Mouse (Mus musculus): ENCODE measurements around the gene Gm20532. TPM values are rescaled to one million over a fixed set of nuclear protein-coding genes. Genes with fewer than 3 reads are reported as not detected.

Gene Gm20532
- polyA plus RNA-seq, 1 experiment = not detected

- 76% methylated on average over 2 of the region's 2 CpGs for WGBS
- H3K27ac ChIP-seq (ENCODE audit: insufficient read depth, low read length) = no peak overlapping the region
- TF ChIP-seq POLR2A (IDR thresholded peaks at IDR 0.05; ENCODE audit: low read depth, low read length) (no peak), CTCF (IDR thresholded peaks at IDR 0.05; ENCODE audit: extremely low read depth, insufficient read depth, insufficient read length, insufficient replicate concordance) (no peak)
Measured at GRCm38 (mm10) chr2:26621246-26621645, 34.8 kb downstream of the Gm20532 start.

DNA sequence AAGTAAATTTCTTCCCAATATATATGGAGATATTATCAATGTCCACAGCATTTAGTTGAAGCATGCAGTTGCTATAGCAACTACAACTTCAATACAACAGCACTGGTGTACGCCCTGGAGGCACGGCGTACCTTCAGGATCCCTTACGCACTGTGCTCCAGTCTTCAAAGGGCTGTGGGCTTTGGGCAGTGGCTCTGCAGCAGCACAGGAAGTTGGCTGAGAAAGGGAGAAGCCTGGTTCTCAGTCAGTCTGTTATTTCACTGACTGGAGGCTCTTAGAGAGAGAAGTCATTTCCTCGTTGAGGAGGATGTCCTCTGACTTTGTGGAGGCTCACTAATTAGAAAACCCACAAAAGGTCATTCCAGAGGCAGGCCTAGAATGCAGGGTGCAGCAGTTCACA, 36.5 kb downstream of the Gm20532 start:
- H3K36me3 ChIP-seq (ENCODE audit: control insufficient read depth, insufficient read depth, low read length) = no peaks in the 10 kb centered on the region
- H3K27ac ChIP-seq (ENCODE audit: insufficient read depth, low read length) = no peak overlapping the region
- H3K4me1 ChIP-seq (ENCODE audit: control insufficient read depth, insufficient read depth, insufficient read length) = no peaks in the 10 kb centered on the region
- peak in 1 of 2 experiments; percentile 54 for DNase-seq (ENCODE audit: low read depth in 1 of 2, low spot score in 2 of 2)
- 10% methylated on average over 5 of the region's 5 CpGs for WGBS
- no peak for TF ChIP-seq POLR2A (IDR thresholded peaks at IDR 0.05; ENCODE audit: low read depth, low read length)
- no peak for TF ChIP-seq CTCF (IDR thresholded peaks at IDR 0.05; ENCODE audit: extremely low read depth, insufficient read depth, insufficient read length, insufficient replicate concordance)
- 0 out of 2 replicates have a peak, but pooled peaks cover under 1% of the 10 kb centered on the region for H3K27me3 ChIP-seq (ENCODE audit: control insufficient read depth, insufficient read depth, low read length)
- H3K4me3 ChIP-seq (ENCODE audit: extremely low read depth, insufficient read depth, insufficient read length) = no peak overlapping the region

More at GRCm38 (mm10) chr2:26621246-26621645, 34.8 kb downstream of the Gm20532 start:
- DNase-seq (ENCODE audit: low read depth in 1 of 2, low spot score in 2 of 2) = no peak
- Histone ChIP-seq H3K4me1 (ENCODE audit: control insufficient read depth, insufficient read depth, insufficient read length) (no peaks in the 10 kb centered on the region), H3K36me3 (ENCODE audit: control insufficient read depth, insufficient read depth, low read length) (no peaks in the 10 kb centered on the region), H3K4me3 (ENCODE audit: extremely low read depth, insufficient read depth, insufficient read length) (no peak overlapping the region), H3K27me3 (ENCODE audit: control insufficient read depth, insufficient read depth, low read length) (no peaks in the 10 kb centered on the region)

- H3K4me1 ChIP-seq (ENCODE audit: control insufficient read depth, insufficient read depth, insufficient read length) = peaks cover 2% of the 10 kb centered on the region; the same call in 1 of the 2 replicates
- TF ChIP-seq POLR2A (IDR thresholded peaks at IDR 0.05; ENCODE audit: low read depth, low read length) = no peak
- TF ChIP-seq CTCF (IDR thresholded peaks at IDR 0.05; ENCODE audit: extremely low read depth, insufficient read depth, insufficient read length, insufficient replicate concordance) = no peak
- H3K27me3 ChIP-seq (ENCODE audit: control insufficient read depth, insufficient read depth, low read length) = peaks cover 6% of the 10 kb centered on the region
- WGBS = 23% methylated on average over 3 of the region's 3 CpGs
- H3K36me3 ChIP-seq (ENCODE audit: control insufficient read depth, insufficient read depth, low read length) = no peaks in the 10 kb centered on the region
- DNase-seq (ENCODE audit: low read depth in 1 of 2, low spot score in 2 of 2) = no peak
- H3K4me3 ChIP-seq (ENCODE audit: extremely low read depth, insufficient read depth, insufficient read length) = no peak overlapping the region
- H3K27ac ChIP-seq (ENCODE audit: insufficient read depth, low read length) = no peak overlapping the region
Measured at GRCm38 (mm10) chr2:26625419-26625818, 39.0 kb downstream of the Gm20532 start.

DNA sequence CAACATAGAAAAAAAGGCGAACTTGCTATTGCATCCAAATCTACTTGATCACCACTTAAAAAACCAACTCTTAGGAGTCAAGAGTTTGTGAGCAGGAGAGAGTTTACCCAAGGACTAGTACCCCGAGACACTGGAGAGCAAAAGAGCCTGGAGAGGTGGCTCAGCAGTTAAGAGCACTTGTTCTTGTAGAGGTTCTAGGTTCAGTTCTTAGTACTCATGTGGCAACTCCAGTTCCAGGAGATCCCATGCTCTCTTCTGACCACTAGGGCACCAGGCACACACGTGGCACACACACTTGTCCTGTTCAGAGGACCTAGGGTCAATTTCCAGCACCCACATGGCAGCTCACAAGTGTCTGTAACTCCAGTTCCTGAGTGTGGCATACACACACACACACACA, 39.6 kb downstream of the Gm20532 start:
- no peak overlapping the region for H3K27ac ChIP-seq (ENCODE audit: insufficient read depth, low read length)
- peaks cover 2% of the 10 kb centered on the region; the same call in 1 of the 2 replicates for H3K4me1 ChIP-seq (ENCODE audit: control insufficient read depth, insufficient read depth, insufficient read length)
- no peak for DNase-seq (ENCODE audit: low read depth in 1 of 2, low spot score in 2 of 2)
- H3K4me3 ChIP-seq (ENCODE audit: extremely low read depth, insufficient read depth, insufficient read length) = no peak overlapping the region
- H3K27me3 ChIP-seq (ENCODE audit: control insufficient read depth, insufficient read depth, low read length) = peaks cover 6% of the 10 kb centered on the region
- no peak for TF ChIP-seq POLR2A (IDR thresholded peaks at IDR 0.05; ENCODE audit: low read depth, low read length)
- H3K36me3 ChIP-seq (ENCODE audit: control insufficient read depth, insufficient read depth, low read length) = no peaks in the 10 kb centered on the region
- 64% methylated on average over 3 of the region's 3 CpGs for WGBS

GRCm38 (mm10) chr2:26627921-26628739, 41.7 kb downstream of the Gm20532 start, which contains the start of gene Fam69b:
Gene Fam69b (plus strand): TSS chr2:26628457.
- peaks cover 2% of the 10 kb centered on the region; the same call in 1 of the 2 replicates for H3K4me1 ChIP-seq (ENCODE audit: control insufficient read depth, insufficient read depth, insufficient read length)
- H3K4me3 ChIP-seq (ENCODE audit: extremely low read depth, insufficient read depth, insufficient read length) = peak within 1 kb of the TSS; percentile 59
- H3K36me3 ChIP-seq (ENCODE audit: control insufficient read depth, insufficient read depth, low read length) = no peaks in the 10 kb centered on the region
- H3K27ac ChIP-seq (ENCODE audit: insufficient read depth, low read length) = no peak within 1 kb of the TSS
- WGBS = 1% methylated on average over 66 of the region's 70 CpGs
- DNase-seq (ENCODE audit: low read depth in 1 of 2, low spot score in 2 of 2) = peak in 1 of 2 experiments; percentile 55
- no peak for TF ChIP-seq CTCF (IDR thresholded peaks at IDR 0.05; ENCODE audit: extremely low read depth, insufficient read depth, insufficient read length, insufficient replicate concordance)
- no peak for TF ChIP-seq POLR2A (IDR thresholded peaks at IDR 0.05; ENCODE audit: low read depth, low read length)
- H3K27me3 ChIP-seq (ENCODE audit: control insufficient read depth, insufficient read depth, low read length) = peaks cover 6% of the 10 kb centered on the region

DNA sequence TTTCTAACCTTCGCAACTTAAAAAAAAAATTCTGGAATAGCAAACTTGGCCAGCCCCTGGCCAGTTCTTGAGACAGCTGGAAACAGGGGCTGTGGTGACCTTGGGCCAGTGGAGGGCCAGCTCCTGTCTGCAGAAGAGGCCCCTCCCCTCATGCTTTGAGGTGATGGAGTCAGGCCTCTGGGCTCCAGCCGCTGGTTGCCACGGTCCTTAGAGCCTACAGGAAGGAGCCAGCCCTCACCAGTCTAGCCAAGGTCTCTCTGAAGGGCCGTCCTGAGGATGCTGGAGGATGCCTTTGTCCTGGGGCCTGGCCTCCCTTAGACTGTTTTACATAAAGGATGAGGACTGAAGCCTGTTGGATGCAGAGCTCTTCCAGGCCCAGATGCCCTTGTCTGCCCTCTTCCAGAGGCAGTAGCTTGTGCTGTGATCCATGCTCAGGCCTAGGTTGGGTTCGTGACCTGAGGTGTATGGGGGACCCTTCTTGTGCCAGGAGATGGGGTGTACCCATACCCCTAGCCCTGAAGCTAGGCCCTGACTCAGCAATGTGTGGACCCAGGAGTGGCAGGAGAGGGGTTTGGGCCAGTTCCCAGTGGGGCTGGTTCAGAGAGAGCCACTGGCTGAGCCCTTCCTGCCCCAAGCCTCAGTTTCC, 42.5 kb downstream of the Gm20532 start:
- H3K4me3 ChIP-seq (ENCODE audit: extremely low read depth, insufficient read depth, insufficient read length) = peak overlapping the region; percentile 59; the same call in 1 of the 2 replicates
- no peak overlapping the region for H3K27ac ChIP-seq (ENCODE audit: insufficient read depth, low read length)
- no peaks in the 10 kb centered on the region for H3K36me3 ChIP-seq (ENCODE audit: control insufficient read depth, insufficient read depth, low read length)
- TF ChIP-seq POLR2A (IDR thresholded peaks at IDR 0.05; ENCODE audit: low read depth, low read length) (no peak), CTCF (IDR thresholded peaks at IDR 0.05; ENCODE audit: extremely low read depth, insufficient read depth, insufficient read length, insufficient replicate concordance) (no peak)
- no peak for DNase-seq (ENCODE audit: low read depth in 1 of 2, low spot score in 2 of 2)
- H3K27me3 ChIP-seq (ENCODE audit: control insufficient read depth, insufficient read depth, low read length) = peaks cover 6% of the 10 kb centered on the region
- peaks cover 2% of the 10 kb centered on the region; the same call in 1 of the 2 replicates for H3K4me1 ChIP-seq (ENCODE audit: control insufficient read depth, insufficient read depth, insufficient read length)
- whole genome bisulfite sequencing = 24% methylated on average over 5 of the region's 5 CpGs
